Mouse (Mus musculus): ENCODE results near the gene Frmd4a.

- TF ChIP-seq CTCF (IDR thresholded peaks at IDR 0.05; ENCODE audit: low read depth, low read length), result no peak
- no peak for TF ChIP-seq GATA1 (IDR thresholded peaks at IDR 0.05; ENCODE audit: borderline replicate concordance, low read length)
- TF ChIP-seq POLR2AphosphoS5 (IDR thresholded peaks at IDR 0.05; ENCODE audit: insufficient replicate concordance, low read depth, low read length), result no peak
Measured at GRCm38 (mm10) chr2:4302119-4302518, 284.6 kb downstream of the Frmd4a start.

Measured in G1E (cell line).